Mouse (Mus musculus) midbrain, embryonic 11.5 days (tissue): ENCODE results near the gene Trmt112. TPM values are rescaled to one million over a fixed set of nuclear protein-coding genes. Genes with fewer than 3 reads are reported as not detected.

Experiments
- microRNA-seq: library from miRNA; unstranded; fragments of <30 nt; microRNA quantifications from one replicate; pipeline ENCODE4, GENCODE M21; 2017
- polyA plus RNA-seq: library from polyadenylated mRNA; unstranded; fragments of >200 nt; fragmentation: Nextera tagmentation; extraction: Ambion mirVana; gene quantifications from 2 replicates; pipeline ENCODE4 v1.2.1, GENCODE M21; 2014

Gene Trmt112
- polyA plus RNA-seq, 1 experiment from 2014 or later: 151 TPM

Small RNAs within 50 kb of the gene (microRNA-seq; reads per million reads assigned to microRNA genes)
- gene Mir6990: 1.7 reads per million

Other genes with a start within 250 kb of the Trmt112 start
- gene Rps6ka4, start 69.1 kb upstream of the Trmt112 start, polyA plus RNA-seq: 4.8 and 5.1 TPM in 2 replicates
- gene Ccdc88b, start 51.5 kb upstream of the Trmt112 start, polyA plus RNA-seq: 0.26 and 0.58 TPM in 2 replicates
- 123 and 127 TPM in 2 replicates for gene Prdx5, start 408 bp downstream of the Trmt112 start, polyA plus RNA-seq
- gene Esrra, start 12.1 kb downstream of the Trmt112 start, polyA plus RNA-seq: 3.4 and 3.7 TPM in 2 replicates
- gene Catsperz, start 15.7 kb downstream of the Trmt112 start, polyA plus RNA-seq: not detected in 2 replicates
- not detected in 2 replicates for gene Kcnk4, start 24.8 kb downstream of the Trmt112 start, polyA plus RNA-seq
- gene Bad, start 32.2 kb downstream of the Trmt112 start, polyA plus RNA-seq: 53.7 and 55.9 TPM in 2 replicates
- gene Gpr137, start 32.8 kb downstream of the Trmt112 start, polyA plus RNA-seq: 28.0 and 32.0 TPM in 2 replicates
- 245 and 285 TPM in 2 replicates for gene Ppp1r14b, start 65.3 kb downstream of the Trmt112 start, polyA plus RNA-seq
- 13.0 and 14.2 TPM in 2 replicates for gene Plcb3, start 66.8 kb downstream of the Trmt112 start, polyA plus RNA-seq
- gene Fkbp2, start 70.8 kb downstream of the Trmt112 start, polyA plus RNA-seq: 67.7 and 81.3 TPM in 2 replicates
- gene Vegfb, start 78.0 kb downstream of the Trmt112 start, polyA plus RNA-seq: 21.9 and 25.4 TPM in 2 replicates
- gene Dnajc4, start 82.9 kb downstream of the Trmt112 start, polyA plus RNA-seq: 17.9 and 21.0 TPM in 2 replicates
- 14.4 and 19.5 TPM in 2 replicates for gene Nudt22, start 86.4 kb downstream of the Trmt112 start, polyA plus RNA-seq
- 10.0 and 10.2 TPM in 2 replicates for gene Trpt1, start 86.4 kb downstream of the Trmt112 start, polyA plus RNA-seq
- 6.7 and 7.3 TPM in 2 replicates for gene Fermt3, start 109.8 kb downstream of the Trmt112 start, polyA plus RNA-seq
- 410 and 416 TPM in 2 replicates for gene Stip1, start 130.3 kb downstream of the Trmt112 start, polyA plus RNA-seq
- 2.2 and 3.0 TPM in 2 replicates for gene Macrod1, start 147.1 kb downstream of the Trmt112 start, polyA plus RNA-seq
- gene Flrt1, start 196.0 kb downstream of the Trmt112 start, polyA plus RNA-seq: 7.5 and 8.2 TPM in 2 replicates